Mouse (Mus musculus) heart, embryonic 14.5 days (tissue): Measurements from ENCODE around the gene Kdm4d. TPM values are rescaled to one million over a fixed set of nuclear protein-coding genes. Genes with fewer than 3 reads are reported as not detected.
A peak's percentile ranks its signal among the peaks of the same experiment; 100 is the strongest.

Experiments
- ATAC-seq: fragments of 200-750 bp; cut with Nextera tagmentation; 2 replicates; pipeline ENCODE4 v1.8.0; 2017; ENCODE audit warnings: low read depth, moderate TSS enrichment; ENCODE audit not compliant: insufficient number of reproducible peaks, insufficient read depth, low FRiP score
- H3K27ac ChIP-seq, 2 experiments: fragments of 200-500 bp in 1 of 2; fragments of 300-500 bp in 1 of 2; sonication (generic) in 1 of 2; replicated peaks in 1 of 2; 2 replicates each; pipeline ENCODE4 v1.5.1; 2012 to 2014; ENCODE audit warnings: low read depth in 2 of 2, low read length in 2 of 2, control low read depth in 1 of 2, mild to moderate bottlenecking in 1 of 2, mixed read lengths in 1 of 2; ENCODE audit not compliant: control insufficient read depth in 1 of 2, insufficient read depth in 1 of 2
- H3K27me3 ChIP-seq: fragments of 300-500 bp; sonication (generic); 2 replicates; pipeline ENCODE4 v1.6.1; 2014; ENCODE audit warnings: mild to moderate bottlenecking, low read length, control low read depth; ENCODE audit not compliant: control insufficient read depth, insufficient read depth
- H3K36me3 ChIP-seq: fragments of 300-500 bp; sonication (generic); 2 replicates; pipeline ENCODE4 v1.6.1; 2014; ENCODE audit warnings: mild to moderate bottlenecking, control low read depth, low read length, mixed read lengths; ENCODE audit not compliant: control insufficient read depth, insufficient read depth
- H3K4me1 ChIP-seq, 2 experiments: fragments of 200-500 bp in 1 of 2; fragments of 300-500 bp in 1 of 2; sonication (generic) in 1 of 2; 2 replicates each; pipeline ENCODE4 v1.6.1; 2012 to 2014; ENCODE audit warnings: low read length in 2 of 2, control low read depth in 1 of 2, mixed read lengths in 1 of 2; ENCODE audit not compliant: control insufficient read depth in 2 of 2, insufficient read depth in 2 of 2
- H3K4me2 ChIP-seq: fragments of 300-500 bp; sonication (generic); 2 replicates; pipeline ENCODE4 v1.6.1; 2014; ENCODE audit warnings: mild to moderate bottlenecking, low read length
- H3K4me3 ChIP-seq, 2 experiments: fragments of 200-500 bp in 1 of 2; fragments of 300-500 bp in 1 of 2; sonication (generic) in 1 of 2; 2 replicates each; pipeline ENCODE4 v1.5.1; 2012 to 2014; ENCODE audit warnings: low read length in 2 of 2, mild to moderate bottlenecking in 2 of 2, control low read depth in 1 of 2, low read depth in 1 of 2, moderate library complexity in 1 of 2; ENCODE audit not compliant: control insufficient read depth in 1 of 2, insufficient read depth in 1 of 2
- H3K9ac ChIP-seq: fragments of 300-500 bp; sonication (generic); 2 replicates; pipeline ENCODE4 v1.6.1; 2014; ENCODE audit warnings: mild to moderate bottlenecking, low read length
- H3K9me3 ChIP-seq: fragments of 300-500 bp; sonication (generic); 2 replicates; pipeline ENCODE4 v1.6.1; 2016; ENCODE audit warnings: low read length, control low read depth; ENCODE audit not compliant: control insufficient read depth
- WGBS: fragments of 180-500 bp; shearing (Covaris S2); extraction: QIAGEN DNeasy Blood & Tissue Kit; methylation state at CpG from one replicate; pipeline ENCODE4 v1.1.7; 2014; 5-methylcytosine and 5-hydroxymethylcytosine counted together
- polyA plus RNA-seq: library from polyadenylated mRNA; unstranded; fragments of >200 nt; fragmentation: Nextera tagmentation; extraction: Ambion mirVana; gene quantifications from 2 replicates; pipeline ENCODE4 v1.2.1, GENCODE M21; 2014

The Kdm4d gene
- polyA plus RNA-seq, 1 experiment from 2014 or later, result 0.07 TPM

GRCm38 (mm10) chr9:14530004-14530403, 29.7 kb upstream of the Kdm4d start:
- H3K4me1 ChIP-seq, result no peaks in the 10 kb centered on the region
- H3K9ac ChIP-seq, result no peak overlapping the region
- WGBS, result 53% methylated on average over 5 of the region's 5 CpGs
- H3K27me3 ChIP-seq, result no peaks in the 10 kb centered on the region
- no peak overlapping the region for H3K4me2 ChIP-seq
- H3K9me3 ChIP-seq, result no peaks in the 10 kb centered on the region
- no peak for ATAC-seq
- no peaks in the 10 kb centered on the region for H3K36me3 ChIP-seq
- no peak overlapping the region for H3K27ac ChIP-seq
- no peak overlapping the region for H3K4me3 ChIP-seq

- H3K4me2 ChIP-seq, result no peak overlapping the region
- no peak overlapping the region for H3K27ac ChIP-seq
- H3K9me3 ChIP-seq, result no peaks in the 10 kb centered on the region
- WGBS, result under 1% methylated on average over 4 of the region's 4 CpGs
- no peaks in the 10 kb centered on the region for H3K27me3 ChIP-seq
- H3K36me3 ChIP-seq, result no peaks in the 10 kb centered on the region
- no peak overlapping the region for H3K4me3 ChIP-seq
- ATAC-seq, result peak; percentile 25; the same call in 1 of the 2 replicates
- peaks cover 4 to 22% of the 10 kb centered on the region in 2 experiments; a peak in 3 of 4 replicates for H3K4me1 ChIP-seq
- peak overlapping the region; percentile 11; the same call in 1 of the 2 replicates for H3K9ac ChIP-seq
Observed at GRCm38 (mm10) chr9:14523408-14524043, 23.2 kb upstream of the Kdm4d start.

DNA sequence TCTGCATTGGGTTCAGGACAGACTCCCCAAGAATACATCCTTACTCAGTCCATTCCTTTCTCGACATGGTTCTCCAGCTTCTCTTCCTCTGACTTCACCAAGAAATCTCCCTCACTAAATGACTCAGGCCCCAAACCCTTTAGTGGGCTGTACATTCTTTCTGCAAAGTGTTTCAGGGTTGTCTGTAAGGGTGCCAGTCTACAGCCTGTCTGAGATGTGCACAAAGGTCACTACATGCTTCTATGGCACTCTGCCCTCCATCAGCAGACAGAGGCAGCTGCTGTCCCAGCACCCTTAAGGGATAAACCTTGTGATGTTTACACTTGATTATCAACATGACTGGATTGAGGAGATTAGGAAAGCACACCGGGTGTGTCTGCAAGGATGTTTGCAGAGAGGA, 21.4 kb upstream of the Kdm4d start:
- ATAC-seq, result no peak
- Histone ChIP-seq H3K36me3 (no peaks in the 10 kb centered on the region), H3K9ac (no peak overlapping the region), H3K27ac (no peak overlapping the region), H3K4me1 (peaks cover 5 to 22% of the 10 kb centered on the region in 2 experiments; a peak in 3 of 4 replicates), H3K4me2 (no peak overlapping the region), H3K27me3 (no peaks in the 10 kb centered on the region), H3K9me3 (no peaks in the 10 kb centered on the region), H3K4me3 (no peak overlapping the region)
- WGBS, result 29% methylated on average over 2 of the region's 2 CpGs

DNA sequence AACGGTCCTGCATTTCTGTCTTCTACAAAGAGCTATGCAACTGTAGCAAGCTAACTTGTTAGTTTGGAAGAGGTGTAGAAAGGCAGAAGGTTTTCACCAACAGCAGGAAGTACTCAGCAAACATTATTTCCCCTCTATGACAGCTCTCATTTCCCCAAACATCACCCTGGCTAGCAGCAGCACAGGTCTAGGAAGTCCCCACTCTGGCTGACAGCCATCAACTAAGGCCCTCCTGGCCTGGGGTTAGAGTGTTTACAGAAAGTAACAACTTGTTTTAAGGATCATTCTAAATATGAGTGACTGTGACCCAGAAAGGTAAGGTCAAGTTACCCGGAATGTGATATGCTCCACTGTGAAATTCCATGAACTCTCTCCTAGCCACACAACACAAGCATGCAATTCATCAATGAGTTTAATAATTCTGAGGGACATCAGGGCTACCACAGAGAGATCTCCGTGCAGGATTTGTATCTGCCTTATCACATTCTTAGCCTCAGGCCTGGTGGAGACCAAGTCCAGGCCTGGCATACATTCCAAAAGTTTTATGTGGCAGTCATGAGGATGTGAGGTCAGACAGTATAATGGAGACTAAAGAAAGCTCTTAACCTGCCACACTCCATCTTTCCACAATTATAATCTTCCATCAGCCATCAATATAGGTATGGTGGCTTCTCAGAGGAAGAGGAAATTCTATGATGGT, 20.8 kb upstream of the Kdm4d start:
- Histone ChIP-seq H3K4me2 (no peak overlapping the region), H3K36me3 (no peaks in the 10 kb centered on the region), H3K4me1 (peaks cover 5 to 22% of the 10 kb centered on the region in 2 experiments; a peak in 3 of 4 replicates), H3K9me3 (no peaks in the 10 kb centered on the region), H3K9ac (no peak overlapping the region), H3K27ac (no peak overlapping the region), H3K4me3 (no peak overlapping the region), H3K27me3 (no peaks in the 10 kb centered on the region)
- no peak for ATAC-seq
- 34% methylated on average over 3 of the region's 3 CpGs for WGBS

DNA sequence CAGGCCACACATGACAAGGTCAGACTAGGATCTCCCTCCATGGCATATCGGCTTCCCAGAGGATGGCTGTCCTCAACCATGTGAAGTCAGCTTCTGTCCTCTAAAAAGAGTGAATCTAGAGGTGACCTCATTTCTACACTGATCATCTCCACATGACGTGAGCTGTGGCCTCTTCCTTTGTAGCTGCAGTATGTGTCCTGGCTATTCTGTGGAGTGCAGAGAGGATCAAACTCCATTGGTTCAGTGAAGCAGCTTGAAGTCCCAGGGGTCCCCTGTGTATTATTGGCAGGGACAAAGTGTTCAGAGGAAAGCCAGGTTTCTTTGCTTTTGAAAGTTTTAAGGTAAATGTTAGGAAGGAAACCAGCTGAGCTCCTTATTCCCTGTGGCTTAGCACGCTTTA, 17.8 kb upstream of the Kdm4d start:
- no peak for ATAC-seq
- 81% methylated on average over 3 of the region's 3 CpGs for WGBS
- no peak overlapping the region for H3K27ac ChIP-seq

DNA sequence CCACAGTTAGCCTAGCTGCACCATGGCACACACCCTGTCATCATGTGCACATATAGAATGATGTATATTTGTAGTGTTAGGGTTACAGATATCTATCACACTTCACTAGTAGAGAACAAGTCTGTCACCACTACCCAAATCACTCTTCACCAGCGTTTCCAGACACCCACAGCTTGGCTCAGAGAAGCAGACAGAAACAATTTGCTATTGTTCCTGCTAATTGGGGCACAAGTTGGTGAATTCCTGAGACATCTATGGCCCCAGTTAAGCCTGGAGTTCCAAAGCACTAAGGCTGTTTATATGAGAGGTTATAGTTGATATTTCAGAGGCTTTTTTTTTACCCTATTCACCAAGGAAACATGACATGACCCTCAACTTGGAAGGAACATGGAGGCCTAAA, 17.0 kb upstream of the Kdm4d start:
- 81% methylated on average over 1 of the region's 1 CpGs for WGBS
- Histone ChIP-seq H3K36me3 (0 out of 2 replicates have a peak, but pooled peaks cover 5% of the 10 kb centered on the region), H3K27me3 (no peaks in the 10 kb centered on the region), H3K27ac (no peak overlapping the region), H3K4me3 (no peak overlapping the region), H3K4me2 (no peak overlapping the region), H3K9ac (no peak overlapping the region), H3K4me1 (peaks cover 5 to 19% of the 10 kb centered on the region in 2 experiments; a peak in 3 of 4 replicates), H3K9me3 (no peaks in the 10 kb centered on the region)
- ATAC-seq, result no peak

More for the DNA sequence above, 17.8 kb upstream of the Kdm4d start:
- Histone ChIP-seq H3K9me3 (no peaks in the 10 kb centered on the region), H3K27me3 (no peaks in the 10 kb centered on the region), H3K4me1 (peaks cover 5 to 19% of the 10 kb centered on the region in 2 experiments; a peak in 3 of 4 replicates), H3K4me3 (no peak overlapping the region), H3K9ac (no peak overlapping the region), H3K4me2 (no peak overlapping the region), H3K36me3 (no peaks in the 10 kb centered on the region)

GRCm38 (mm10) chr9:14512633-14513445, 12.6 kb upstream of the Kdm4d start:
- H3K27ac ChIP-seq, result no peak overlapping the region
- no peak overlapping the region for H3K4me2 ChIP-seq
- H3K27me3 ChIP-seq, result no peaks in the 10 kb centered on the region
- H3K4me1 ChIP-seq, result no peaks in the 10 kb centered on the region
- no peak overlapping the region for H3K4me3 ChIP-seq
- H3K9ac ChIP-seq, result no peak overlapping the region
- 75% methylated on average over 9 of the region's 9 CpGs for WGBS
- ATAC-seq, result no peak
- no peaks in the 10 kb centered on the region for H3K9me3 ChIP-seq
- H3K36me3 ChIP-seq, result peaks cover 37% of the 10 kb centered on the region
